Mouse (Mus musculus) kidney, adult 2 months (tissue): ENCODE data around the gene Phlpp1.

ENCODE experiments used
- CTCF ChIP-seq: fragments of 200-500 bp; conservative IDR thresholded peaks from 2 replicates; pipeline ENCODE4 v1.5.1; 2011; ENCODE audit warnings: low read depth, mild to moderate bottlenecking, control low read depth, low read length, moderate library complexity, mixed read lengths; ENCODE audit not compliant: insufficient read depth, insufficient read length
- POLR2A ChIP-seq: fragments of 200-500 bp; IDR thresholded peaks from one replicate; pipeline ENCODE4 v1.6.1; 2011; ENCODE audit warnings: low read depth, low read length, control low read depth

GRCm38 (mm10) chr1:106163401-106163800 is 8.2 kb upstream of the Phlpp1 start:
- TF ChIP-seq CTCF (no peak), POLR2A (no peak)
